Mouse (Mus musculus): Measurements from ENCODE around the gene Mapk13. TPM values are rescaled to one million over a fixed set of nuclear protein-coding genes. Genes with fewer than 3 reads are reported as not detected.
A peak's percentile ranks its signal among the peaks of the same experiment; 100 is the strongest.
"Not testable (repeated sequence)": the region's sequence is repeated elsewhere in the genome, so short reads cannot be mapped to it uniquely, and the experiment has no call there.

The Mapk13 gene
- polyA plus RNA-seq, 1 experiment = 0.75 TPM

- no peak overlapping the region for H3K4me3 ChIP-seq (ENCODE audit: insufficient read depth, low read depth, low read length)
- H3K4me1 ChIP-seq (ENCODE audit: control insufficient read depth, insufficient read depth, insufficient read length, low read length) = peaks cover 6% of the 10 kb centered on the region
- H3K27ac ChIP-seq (replicated peaks; ENCODE audit: low read depth, low read length) = no peak overlapping the region
Observed at GRCm38 (mm10) chr17:28799291-28800160, 30.4 kb downstream of the Mapk13 start.

GRCm38 (mm10) chr17:28800281-28800670, 31.2 kb downstream of the Mapk13 start:
- Histone ChIP-seq H3K27ac (replicated peaks; ENCODE audit: low read depth, low read length) (no peak overlapping the region), H3K4me1 (ENCODE audit: control insufficient read depth, insufficient read depth, insufficient read length, low read length) (peaks cover 6% of the 10 kb centered on the region), H3K4me3 (ENCODE audit: insufficient read depth, low read depth, low read length) (peak overlapping the region; percentile 77)

GRCm38 (mm10) chr17:28800671-28801412, 31.7 kb downstream of the Mapk13 start, which contains the start of gene Brpf3:
Brpf3 (plus strand) TSS chr17:28801090.
- Histone ChIP-seq H3K4me1 (ENCODE audit: control insufficient read depth, insufficient read depth, insufficient read length, low read length) (peaks cover 6% of the 10 kb centered on the region), H3K4me3 (ENCODE audit: insufficient read depth, low read depth, low read length) (peak within 1 kb of the TSS; percentile 77), H3K27ac (replicated peaks; ENCODE audit: low read depth, low read length) (peak within 1 kb of the TSS; percentile 44)

GRCm38 (mm10) chr17:28801474-28802005, 32.4 kb downstream of the Mapk13 start:
- Histone ChIP-seq H3K27ac (replicated peaks; ENCODE audit: low read depth, low read length) (peak overlapping the region; percentile 39; the same call in 1 of the 2 replicates), H3K4me3 (ENCODE audit: insufficient read depth, low read depth, low read length) (peak overlapping the region; percentile 77), H3K4me1 (ENCODE audit: control insufficient read depth, insufficient read depth, insufficient read length, low read length) (peaks cover 6% of the 10 kb centered on the region)

GRCm38 (mm10) chr17:28802006-28802481, 32.9 kb downstream of the Mapk13 start:
- Histone ChIP-seq H3K4me3 (ENCODE audit: insufficient read depth, low read depth, low read length) (peak overlapping the region; percentile 74), H3K27ac (replicated peaks; ENCODE audit: low read depth, low read length) (peak overlapping the region; percentile 39; the same call in 1 of the 2 replicates), H3K4me1 (ENCODE audit: control insufficient read depth, insufficient read depth, insufficient read length, low read length) (peaks cover 6% of the 10 kb centered on the region)

GRCm38 (mm10) chr17:28803316-28803715, 34.2 kb downstream of the Mapk13 start:
- H3K4me3 ChIP-seq (ENCODE audit: insufficient read depth, low read depth, low read length) = no peak overlapping the region
- no peak overlapping the region for H3K27ac ChIP-seq (replicated peaks; ENCODE audit: low read depth, low read length)

GRCm38 (mm10) chr17:28804973-28805372, 35.9 kb downstream of the Mapk13 start:
- Histone ChIP-seq H3K4me3 (ENCODE audit: insufficient read depth, low read depth, low read length) (no peak overlapping the region), H3K27ac (replicated peaks; ENCODE audit: low read depth, low read length) (no peak overlapping the region), H3K4me1 (ENCODE audit: control insufficient read depth, insufficient read depth, insufficient read length, low read length) (peaks cover 9% of the 10 kb centered on the region)

More at GRCm38 (mm10) chr17:28803316-28803715, 34.2 kb downstream of the Mapk13 start:
- H3K4me1 ChIP-seq (ENCODE audit: control insufficient read depth, insufficient read depth, insufficient read length, low read length) = peaks cover 6% of the 10 kb centered on the region

- H3K27ac ChIP-seq (replicated peaks; ENCODE audit: low read depth, low read length) = no peak overlapping the region
- no peak overlapping the region for H3K4me3 ChIP-seq (ENCODE audit: insufficient read depth, low read depth, low read length)
- peaks cover 5% of the 10 kb centered on the region for H3K4me1 ChIP-seq (ENCODE audit: control insufficient read depth, insufficient read depth, insufficient read length, low read length)
Observed at GRCm38 (mm10) chr17:28806770-28807169, 37.7 kb downstream of the Mapk13 start.

- Histone ChIP-seq H3K4me3 (ENCODE audit: insufficient read depth, low read depth, low read length) (no peak overlapping the region), H3K4me1 (ENCODE audit: control insufficient read depth, insufficient read depth, insufficient read length, low read length) (peaks cover 3% of the 10 kb centered on the region; the same call in 1 of the 2 replicates), H3K27ac (replicated peaks; ENCODE audit: low read depth, low read length) (no peak overlapping the region)
Observed at GRCm38 (mm10) chr17:28808714-28809113, 39.6 kb downstream of the Mapk13 start.

GRCm38 (mm10) chr17:28809175-28809831, 40.2 kb downstream of the Mapk13 start:
- Histone ChIP-seq H3K4me3 (ENCODE audit: insufficient read depth, low read depth, low read length) (no peak overlapping the region), H3K4me1 (ENCODE audit: control insufficient read depth, insufficient read depth, insufficient read length, low read length) (peaks cover 3% of the 10 kb centered on the region; the same call in 1 of the 2 replicates), H3K27ac (replicated peaks; ENCODE audit: low read depth, low read length) (no peak overlapping the region)

- Histone ChIP-seq H3K4me3 (ENCODE audit: insufficient read depth, low read depth, low read length) (no peak overlapping the region), H3K4me1 (ENCODE audit: control insufficient read depth, insufficient read depth, insufficient read length, low read length) (peaks cover 3% of the 10 kb centered on the region; the same call in 1 of the 2 replicates)
Observed at GRCm38 (mm10) chr17:28812345-28812744, 43.2 kb downstream of the Mapk13 start.

GRCm38 (mm10) chr17:28814529-28815097, 45.5 kb downstream of the Mapk13 start:
- H3K4me3 ChIP-seq (ENCODE audit: insufficient read depth, low read depth, low read length) = no peak overlapping the region
- no peaks in the 10 kb centered on the region for H3K4me1 ChIP-seq (ENCODE audit: control insufficient read depth, insufficient read depth, insufficient read length, low read length)
- no peak overlapping the region for H3K27ac ChIP-seq (replicated peaks; ENCODE audit: low read depth, low read length)

More at GRCm38 (mm10) chr17:28812345-28812744, 43.2 kb downstream of the Mapk13 start:
- H3K27ac ChIP-seq (replicated peaks; ENCODE audit: low read depth, low read length) = no peak overlapping the region

GRCm38 (mm10) chr17:28815384-28816004, 46.4 kb downstream of the Mapk13 start:
- Histone ChIP-seq H3K27ac (replicated peaks; ENCODE audit: low read depth, low read length) (no peak overlapping the region), H3K4me1 (ENCODE audit: control insufficient read depth, insufficient read depth, insufficient read length, low read length) (no peaks in the 10 kb centered on the region), H3K4me3 (ENCODE audit: insufficient read depth, low read depth, low read length) (no peak overlapping the region)

GRCm38 (mm10) chr17:28816326-28816725, 47.2 kb downstream of the Mapk13 start:
- H3K4me3 ChIP-seq (ENCODE audit: insufficient read depth, low read depth, low read length); H3K4me1 ChIP-seq (ENCODE audit: control insufficient read depth, insufficient read depth, insufficient read length, low read length); H3K27ac ChIP-seq (replicated peaks; ENCODE audit: low read depth, low read length): not testable (repeated sequence)

Measured in brown adipose tissue, adult 24 weeks (tissue).